Mouse (Mus musculus): ENCODE results near the gene Ssr2. TPM values are rescaled to one million over a fixed set of nuclear protein-coding genes. Genes with fewer than 3 reads are reported as not detected.

Ssr2 gene
- total RNA-seq, 1 experiment: 827 TPM

DNA sequence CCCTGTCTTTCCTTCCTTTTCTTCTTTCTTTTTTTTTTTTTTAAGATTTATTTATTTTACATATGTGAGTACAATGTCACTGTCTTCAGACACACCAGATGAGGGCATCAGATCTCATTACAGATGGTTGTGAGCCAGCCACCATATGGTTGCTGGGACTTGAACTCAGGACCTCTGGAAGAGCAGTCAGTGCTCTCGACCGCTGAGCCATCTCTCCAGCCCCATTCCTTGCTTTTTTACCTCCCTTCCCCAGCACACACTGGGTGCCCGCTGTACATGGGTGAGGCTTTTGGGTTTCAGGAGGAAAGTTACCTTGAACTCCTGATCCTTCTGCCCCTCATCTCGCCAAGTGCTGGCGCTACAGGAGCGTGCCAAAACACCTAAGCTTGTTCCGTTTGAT, 49.9 kb downstream of the Ssr2 start:
- TF ChIP-seq ZC3H11A (IDR thresholded peaks at IDR 0.05; ENCODE audit: borderline replicate concordance, low read depth, low read length) (no peak), MAFK (IDR thresholded peaks at IDR 0.05; ENCODE audit: insufficient read depth, low read depth, low read length) (no peak), HCFC1 (IDR thresholded peaks at IDR 0.05; ENCODE audit: borderline replicate concordance, insufficient read depth, low read length) (no peak), CHD2 (IDR thresholded peaks at IDR 0.05; ENCODE audit: low read depth, low read length) (no peak), ZNF384 (IDR thresholded peaks at IDR 0.05; ENCODE audit: low read depth, low read length) (no peak)
- Histone ChIP-seq H3K4me3 (ENCODE audit: insufficient read depth in 1 of 2, low read depth in 1 of 2, low read length in 2 of 2, poor library complexity in 1 of 2, severe bottlenecking in 1 of 2) (no peak overlapping the region), H3K27ac (ENCODE audit: insufficient read depth, low read depth, low read length, poor library complexity, severe bottlenecking) (no peak overlapping the region), H3K9ac (ENCODE audit: insufficient read depth, low read depth, low read length, poor library complexity, severe bottlenecking) (no peak overlapping the region), H3K4me1 (ENCODE audit: control insufficient read depth in 2 of 2, insufficient read depth in 2 of 2, low read length in 2 of 2, poor library complexity in 1 of 2) (peaks cover 9 to 33% of the 10 kb centered on the region in 2 experiments; a peak in 3 of 4 replicates), H3K36me3 (ENCODE audit: control insufficient read depth, insufficient read depth, low read length, poor library complexity, severe bottlenecking) (peaks cover 26% of the 10 kb centered on the region; the same call in 1 of the 2 replicates), H3K9me3 (ENCODE audit: control insufficient read depth, insufficient read depth, low read depth, low read length) (no peaks in the 10 kb centered on the region)
- no peak for DNase-seq (ENCODE audit: low read depth, low spot score)
- in situ Hi-C loops (cut with MboI; ENCODE audit: low sequenced_read_pairs in 2 of 2, unreplicated experiment in 2 of 2): no loop called here

DNA sequence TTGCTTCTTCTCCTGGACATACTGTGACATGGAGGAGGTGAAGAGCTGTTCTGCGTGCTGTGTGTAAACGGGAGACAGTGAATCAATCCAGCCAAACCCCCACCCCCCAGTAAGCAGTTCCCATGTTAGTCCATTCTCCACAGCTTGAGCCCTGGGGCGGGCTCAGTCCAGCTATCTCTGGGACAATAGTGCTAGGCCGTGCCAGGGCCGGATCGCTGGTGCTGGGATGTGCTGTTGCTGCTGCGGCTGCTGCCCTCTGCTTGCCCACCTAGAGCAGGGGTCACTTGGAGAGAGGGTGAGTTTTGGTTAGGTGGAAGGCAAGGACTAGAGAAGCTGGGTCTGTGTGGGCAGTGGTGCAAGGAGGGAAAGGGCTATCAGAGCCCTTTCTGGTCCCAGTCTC, 50.6 kb downstream of the Ssr2 start:
- H3K36me3 ChIP-seq (ENCODE audit: control insufficient read depth, insufficient read depth, low read length, poor library complexity, severe bottlenecking): peaks cover 33% of the 10 kb centered on the region; the same call in 1 of the 2 replicates
- peak overlapping the region; percentile 14; the same call in 1 of the 2 replicates for H3K9ac ChIP-seq (ENCODE audit: insufficient read depth, low read depth, low read length, poor library complexity, severe bottlenecking)
- H3K27ac ChIP-seq (ENCODE audit: insufficient read depth, low read depth, low read length, poor library complexity, severe bottlenecking): no peak overlapping the region
- no peak for DNase-seq (ENCODE audit: low read depth, low spot score)
- TF ChIP-seq MAFK (IDR thresholded peaks at IDR 0.05; ENCODE audit: insufficient read depth, low read depth, low read length) (no peak), ZNF384 (IDR thresholded peaks at IDR 0.05; ENCODE audit: low read depth, low read length) (no peak), ZC3H11A (IDR thresholded peaks at IDR 0.05; ENCODE audit: borderline replicate concordance, low read depth, low read length) (no peak), HCFC1 (IDR thresholded peaks at IDR 0.05; ENCODE audit: borderline replicate concordance, insufficient read depth, low read length) (no peak), CHD2 (IDR thresholded peaks at IDR 0.05; ENCODE audit: low read depth, low read length) (no peak)
- in situ Hi-C loops (cut with MboI; ENCODE audit: low sequenced_read_pairs in 2 of 2, unreplicated experiment in 2 of 2): no loop called here
- H3K4me3 ChIP-seq (ENCODE audit: insufficient read depth in 1 of 2, low read depth in 1 of 2, low read length in 2 of 2, poor library complexity in 1 of 2, severe bottlenecking in 1 of 2): no peak overlapping the region
- H3K4me1 ChIP-seq (ENCODE audit: control insufficient read depth in 2 of 2, insufficient read depth in 2 of 2, low read length in 2 of 2, poor library complexity in 1 of 2): peaks cover 9 to 40% of the 10 kb centered on the region in 2 experiments; a peak in 3 of 4 replicates
- H3K9me3 ChIP-seq (ENCODE audit: control insufficient read depth, insufficient read depth, low read depth, low read length): no peaks in the 10 kb centered on the region

- in situ Hi-C loops (cut with MboI; ENCODE audit: low sequenced_read_pairs in 2 of 2, unreplicated experiment in 2 of 2): no loop called here
- Histone ChIP-seq H3K27ac (ENCODE audit: insufficient read depth, low read depth, low read length, poor library complexity, severe bottlenecking) (no peak overlapping the region), H3K4me3 (ENCODE audit: insufficient read depth in 1 of 2, low read depth in 1 of 2, low read length in 2 of 2, poor library complexity in 1 of 2, severe bottlenecking in 1 of 2) (no peak overlapping the region), H3K9ac (ENCODE audit: insufficient read depth, low read depth, low read length, poor library complexity, severe bottlenecking) (no peak overlapping the region), H3K9me3 (ENCODE audit: control insufficient read depth, insufficient read depth, low read depth, low read length) (no peaks in the 10 kb centered on the region), H3K36me3 (ENCODE audit: control insufficient read depth, insufficient read depth, low read length, poor library complexity, severe bottlenecking) (peaks cover 41% of the 10 kb centered on the region; the same call in 1 of the 2 replicates), H3K4me1 (ENCODE audit: control insufficient read depth in 2 of 2, insufficient read depth in 2 of 2, low read length in 2 of 2, poor library complexity in 1 of 2) (peaks cover 9 to 44% of the 10 kb centered on the region in 2 experiments; a peak in 3 of 4 replicates)
- DNase-seq (ENCODE audit: low read depth, low spot score): no peak
- TF ChIP-seq MAFK (IDR thresholded peaks at IDR 0.05; ENCODE audit: insufficient read depth, low read depth, low read length) (no peak), HCFC1 (IDR thresholded peaks at IDR 0.05; ENCODE audit: borderline replicate concordance, insufficient read depth, low read length) (no peak), ZNF384 (IDR thresholded peaks at IDR 0.05; ENCODE audit: low read depth, low read length) (no peak), ZC3H11A (IDR thresholded peaks at IDR 0.05; ENCODE audit: borderline replicate concordance, low read depth, low read length) (no peak), CHD2 (IDR thresholded peaks at IDR 0.05; ENCODE audit: low read depth, low read length) (no peak)
Observed at GRCm38 (mm10) chr3:88627114-88627513, 51.4 kb downstream of the Ssr2 start.

- TF ChIP-seq MAFK (IDR thresholded peaks at IDR 0.05; ENCODE audit: insufficient read depth, low read depth, low read length) (no peak), CHD2 (IDR thresholded peaks at IDR 0.05; ENCODE audit: low read depth, low read length) (no peak), ZNF384 (IDR thresholded peaks at IDR 0.05; ENCODE audit: low read depth, low read length) (no peak), ZC3H11A (IDR thresholded peaks at IDR 0.05; ENCODE audit: borderline replicate concordance, low read depth, low read length) (no peak), HCFC1 (IDR thresholded peaks at IDR 0.05; ENCODE audit: borderline replicate concordance, insufficient read depth, low read length) (no peak)
- Histone ChIP-seq H3K4me1 (ENCODE audit: control insufficient read depth in 2 of 2, insufficient read depth in 2 of 2, low read length in 2 of 2, poor library complexity in 1 of 2) (peaks cover 7 to 44% of the 10 kb centered on the region in 2 experiments; a peak in 3 of 4 replicates), H3K27ac (ENCODE audit: insufficient read depth, low read depth, low read length, poor library complexity, severe bottlenecking) (no peak overlapping the region), H3K4me3 (ENCODE audit: insufficient read depth in 1 of 2, low read depth in 1 of 2, low read length in 2 of 2, poor library complexity in 1 of 2, severe bottlenecking in 1 of 2) (no peak overlapping the region), H3K36me3 (ENCODE audit: control insufficient read depth, insufficient read depth, low read length, poor library complexity, severe bottlenecking) (peaks cover 45% of the 10 kb centered on the region; the same call in 1 of the 2 replicates), H3K9ac (ENCODE audit: insufficient read depth, low read depth, low read length, poor library complexity, severe bottlenecking) (no peak overlapping the region), H3K9me3 (ENCODE audit: control insufficient read depth, insufficient read depth, low read depth, low read length) (no peaks in the 10 kb centered on the region)
- DNase-seq (ENCODE audit: low read depth, low spot score): no peak
- in situ Hi-C loops (cut with MboI; ENCODE audit: low sequenced_read_pairs in 2 of 2, unreplicated experiment in 2 of 2): no loop called here
Observed at GRCm38 (mm10) chr3:88627535-88627934, 51.9 kb downstream of the Ssr2 start.

Data from ES-E14 (cell line).